Mouse (Mus musculus): ENCODE data around the gene H2-Eb1.

Gene H2-Eb1

GRCm38 (mm10) chr17:34305380-34306030 lies at the start of gene H2-Eb1:
H2-Eb1 (plus strand) TSS chr17:34305867.
- CTCF ChIA-PET = interaction anchor here (0.6 to 1.4 kb wide), 4 partner anchors 8 to 864 kb away, joined by 3 to 8 read pairs (median 5); no protein-coding TSS in a partner anchor
- POLR2A ChIA-PET = interaction anchor here in 1 of 4 experiments (1.0 to 1.2 kb wide), 3 partner anchors 22 to 188 kb away, joined by 3 to 5 read pairs (median 4); no protein-coding TSS in a partner anchor

- POLR2A ChIA-PET = interaction anchor here in 2 of 4 experiments (0.6 to 1.5 kb wide), 3 partner anchors 8 to 143 kb away, joined by 3 to 6 read pairs (median 3); no protein-coding TSS in a partner anchor
- CTCF ChIA-PET = interaction anchor here in 1 of 4 experiments (0.6 kb wide), 1 partner anchor 129 kb away, joined by 3 read pairs; no protein-coding TSS in a partner anchor
Measured at GRCm38 (mm10) chr17:34256501-34256900, 49.2 kb upstream of the H2-Eb1 start.

GRCm38 (mm10) chr17:34257594-34258375 lies 47.9 kb upstream of the H2-Eb1 start, which contains the start of gene H2-Ab1:
H2-Ab1 (plus strand) TSS chr17:34257689.
- POLR2A ChIA-PET = interaction anchor here in 1 of 4 experiments (0.6 kb wide), 1 partner anchor 49 kb away, joined by 3 read pairs; no protein-coding TSS in a partner anchor
- CTCF ChIA-PET = interaction anchor here in 1 of 4 experiments (1.5 kb wide), 1 partner anchor 56 kb away, joined by 3 read pairs; no protein-coding TSS in a partner anchor

- ChIA-PET CTCF (no interaction called here), POLR2A (interaction anchor here in 1 of 4 experiments (1.5 kb wide), 1 partner anchor 141 kb away, joined by 3 read pairs; the partner anchor contains the start of gene H2-DMa)
Measured at GRCm38 (mm10) chr17:34260551-34260950, 45.1 kb upstream of the H2-Eb1 start.

GRCm38 (mm10) chr17:34261502-34261901 lies 44.2 kb upstream of the H2-Eb1 start:
- CTCF ChIA-PET = interaction anchor here in 2 of 4 experiments (0.6 to 1.2 kb wide), 2 partner anchors 10 to 12 kb away, joined by 3 to 4 read pairs; no protein-coding TSS in a partner anchor

GRCm38 (mm10) chr17:34263068-34263467 lies 42.6 kb upstream of the H2-Eb1 start:
- CTCF ChIA-PET = interaction anchor here in 2 of 4 experiments (0.6 to 1.0 kb wide), 3 partner anchors 13 to 45 kb away, joined by 3 to 5 read pairs (median 3); no protein-coding TSS in a partner anchor
- POLR2A ChIA-PET = interaction anchor here in 1 of 4 experiments (0.8 to 1.4 kb wide), 2 partner anchors 119 to 144 kb away, joined by 3 to 4 read pairs; partner anchors contain the start of gene H2-DMa

More at GRCm38 (mm10) chr17:34261502-34261901, 44.2 kb upstream of the H2-Eb1 start:
- POLR2A ChIA-PET = interaction anchor here in 3 of 4 experiments (0.6 to 1.1 kb wide), 3 partner anchors 10 to 87 kb away, joined by 3 read pairs; no protein-coding TSS in a partner anchor

- ChIA-PET CTCF (interaction anchor here in 1 of 4 experiments (2.0 kb wide), 1 partner anchor 14 kb away, joined by 4 read pairs; no protein-coding TSS in a partner anchor), POLR2A (no interaction called here)
Measured at GRCm38 (mm10) chr17:34263811-34264371, 41.8 kb upstream of the H2-Eb1 start.

GRCm38 (mm10) chr17:34264452-34265351 lies 41.0 kb upstream of the H2-Eb1 start:
- ChIA-PET POLR2A (interaction anchor here (0.6 to 1.2 kb wide), 11 partner anchors 9 to 245 kb away, joined by 3 to 6 read pairs (median 3); partner anchors contain the start of genes BC051142 (in 1 of the 4), H2-DMa (in 1 of the 4) and H2-Eb1 (in 1 of the 4)), CTCF (interaction anchor here in 3 of 4 experiments (0.5 to 2.0 kb wide), 6 partner anchors 15 to 129 kb away, joined by 3 to 4 read pairs (median 3); no protein-coding TSS in a partner anchor)

- POLR2A ChIA-PET = interaction anchor here in 2 of 4 experiments (0.6 to 1.0 kb wide), 3 partner anchors 45 to 290 kb away, joined by 3 to 6 read pairs (median 3); no protein-coding TSS in a partner anchor
- CTCF ChIA-PET = interaction anchor here in 2 of 4 experiments (0.6 to 1.1 kb wide), 3 partner anchors 45 to 133 kb away, joined by 3 to 5 read pairs (median 3); no protein-coding TSS in a partner anchor
Measured at GRCm38 (mm10) chr17:34268262-34268661, 37.4 kb upstream of the H2-Eb1 start.

- POLR2A ChIA-PET = interaction anchor here in 1 of 4 experiments (1.0 kb wide), 1 partner anchor 152 kb away, joined by 3 read pairs; no protein-coding TSS in a partner anchor
- CTCF ChIA-PET = interaction anchor here in 2 of 4 experiments (0.6 to 1.1 kb wide), 2 partner anchors 45 to 963 kb away, joined by 3 to 5 read pairs; no protein-coding TSS in a partner anchor
Measured at GRCm38 (mm10) chr17:34268748-34269147, 36.9 kb upstream of the H2-Eb1 start.

- ChIA-PET CTCF (no interaction called here), POLR2A (interaction anchor here in 1 of 4 experiments (0.7 kb wide), 1 partner anchor 118 kb away, joined by 3 read pairs; no protein-coding TSS in a partner anchor)
Measured at GRCm38 (mm10) chr17:34269817-34270216, 35.9 kb upstream of the H2-Eb1 start.

- ChIA-PET CTCF (no interaction called here), POLR2A (interaction anchor here in 1 of 4 experiments (0.7 kb wide), 1 partner anchor 118 kb away, joined by 3 read pairs; no protein-coding TSS in a partner anchor)
Measured at GRCm38 (mm10) chr17:34270230-34270629, 35.4 kb upstream of the H2-Eb1 start.

- POLR2A ChIA-PET = no interaction called here
- CTCF ChIA-PET = interaction anchor here in 1 of 4 experiments (1.8 kb wide), 1 partner anchor 15 kb away, joined by 4 read pairs; no protein-coding TSS in a partner anchor
Measured at GRCm38 (mm10) chr17:34270940-34271339, 34.7 kb upstream of the H2-Eb1 start.

- POLR2A ChIA-PET = interaction anchor here in 1 of 4 experiments (0.6 to 1.4 kb wide), 2 partner anchors 39 to 381 kb away, joined by 3 to 4 read pairs; no protein-coding TSS in a partner anchor
- CTCF ChIA-PET = interaction anchor here in 2 of 4 experiments (0.6 to 1.8 kb wide), 6 partner anchors 14 to 811 kb away, joined by 3 to 5 read pairs (median 4); no protein-coding TSS in a partner anchor
Measured at GRCm38 (mm10) chr17:34272102-34272501, 33.6 kb upstream of the H2-Eb1 start.

GRCm38 (mm10) chr17:34280499-34281038 lies 25.1 kb upstream of the H2-Eb1 start:
- ChIA-PET CTCF (no interaction called here), POLR2A (interaction anchor here in 1 of 4 experiments (1.2 kb wide), 1 partner anchor 33 kb away, joined by 3 read pairs; no protein-coding TSS in a partner anchor)

- ChIA-PET CTCF (interaction anchor here in 1 of 4 experiments (0.5 kb wide), 1 partner anchor 78 kb away, joined by 4 read pairs; no protein-coding TSS in a partner anchor), POLR2A (interaction anchor here in 1 of 4 experiments (1.1 kb wide), 1 partner anchor 63 kb away, joined by 3 read pairs; no protein-coding TSS in a partner anchor)
Measured at GRCm38 (mm10) chr17:34281836-34282235, 23.8 kb upstream of the H2-Eb1 start.

Data from embryonic stem cell, embryonic (primary cell).